Mouse (Mus musculus) liver, adult 2 months (tissue): Measurements from ENCODE around the gene Igfbp5.

ENCODE experiments used
- CTCF ChIP-seq: fragments of 200-500 bp; IDR thresholded peaks from 2 replicates; pipeline ENCODE4 v1.5.1; 2011; ENCODE audit warnings: low read depth, low read length, control low read depth
- POLR2A ChIP-seq: fragments of 200-500 bp; IDR thresholded peaks from 2 replicates; pipeline ENCODE4 v1.6.1; 2011; ENCODE audit warnings: low read length, control low read depth; ENCODE audit not compliant: insufficient read depth; ENCODE audit errors: extremely low read depth

- TF ChIP-seq CTCF (no peak), POLR2A (no peak)
Observed at GRCm38 (mm10) chr1:72815184-72815583, 59.5 kb downstream of the Igfbp5 start.
